Mouse (Mus musculus): ENCODE results near the gene Pnmal1.
A peak's percentile ranks its signal among the peaks of the same experiment; 100 is the strongest.

Pnmal1 gene

GRCm38 (mm10) chr7:16995345-16995744, 35.9 kb downstream of the Pnmal1 start:
- no peak for DNase-seq (ENCODE audit: low spot score in 2 of 2)

DNA sequence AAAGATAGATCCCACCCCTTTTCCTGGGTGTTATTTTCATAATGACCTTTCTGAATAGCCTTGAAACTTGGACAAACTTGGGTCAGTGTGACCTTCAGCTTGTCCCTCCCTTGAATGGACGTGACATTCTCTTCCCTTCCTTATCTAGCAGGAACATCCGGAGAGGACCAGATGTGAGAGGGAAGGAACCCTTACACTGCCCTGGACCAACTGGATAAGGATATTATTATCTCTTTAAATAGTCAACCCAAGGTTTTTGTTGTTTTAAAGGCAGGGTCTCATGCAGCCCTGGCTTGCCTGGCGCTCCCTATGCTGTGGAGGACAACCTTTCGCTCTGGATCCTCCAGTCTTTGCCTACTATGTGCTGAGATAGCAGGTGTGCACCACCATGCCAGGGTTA, 39.8 kb downstream of the Pnmal1 start:
- no peak for DNase-seq (ENCODE audit: low spot score in 2 of 2)

- peak; percentile 92 to 94 for DNase-seq (ENCODE audit: low spot score in 2 of 2)
Observed at GRCm38 (mm10) chr7:16999650-17000049, 40.2 kb downstream of the Pnmal1 start.

- DNase-seq (ENCODE audit: low spot score in 2 of 2) = peak; percentile 76 to 87
Observed at GRCm38 (mm10) chr7:17002375-17003195, 43.1 kb downstream of the Pnmal1 start.

GRCm38 (mm10) chr7:17003230-17003960, 43.9 kb downstream of the Pnmal1 start:
- no peak for DNase-seq (ENCODE audit: low spot score in 2 of 2)

DNA sequence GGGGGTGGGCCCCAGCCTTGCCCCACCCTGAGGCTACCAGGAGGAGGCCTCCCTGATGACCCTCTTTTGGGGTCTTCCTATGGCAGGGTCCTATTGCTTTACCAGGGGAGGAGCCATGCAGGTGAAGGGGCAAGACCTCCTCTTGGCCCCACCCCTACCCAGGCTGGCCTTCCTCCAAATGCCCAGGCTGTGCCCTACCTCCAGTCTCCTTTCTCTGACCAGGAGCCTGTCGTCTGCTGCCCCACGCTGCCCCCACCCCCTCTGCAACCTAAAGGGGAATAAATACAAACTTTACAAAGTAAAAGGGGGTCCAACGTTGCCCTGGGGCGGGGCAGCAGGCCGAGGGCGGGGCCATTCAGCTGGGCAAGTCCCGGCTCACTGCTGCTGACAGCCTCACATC, 45.2 kb downstream of the Pnmal1 start:
- DNase-seq (ENCODE audit: low spot score in 2 of 2) = no peak

DNA sequence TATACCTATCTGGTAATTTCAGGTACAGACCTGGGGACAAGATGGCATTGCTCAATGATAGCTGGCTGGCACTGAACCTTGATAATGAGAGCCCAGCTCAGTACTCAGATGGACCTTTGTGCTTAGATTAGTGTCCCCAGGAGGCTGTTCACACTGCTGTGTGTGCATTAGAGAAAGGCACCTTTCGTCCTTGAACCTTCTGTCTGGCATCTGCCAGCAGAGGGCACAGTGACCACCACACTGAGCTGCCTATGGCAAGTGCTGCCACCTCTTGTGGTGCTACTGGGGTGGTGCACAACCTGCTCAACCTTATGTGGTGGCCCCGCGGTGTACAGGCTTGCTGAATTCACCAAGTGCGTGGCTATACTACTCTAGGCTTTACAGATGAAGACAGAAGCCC, 47.8 kb downstream of the Pnmal1 start:
- no peak for DNase-seq (ENCODE audit: low spot score in 2 of 2)

DNA sequence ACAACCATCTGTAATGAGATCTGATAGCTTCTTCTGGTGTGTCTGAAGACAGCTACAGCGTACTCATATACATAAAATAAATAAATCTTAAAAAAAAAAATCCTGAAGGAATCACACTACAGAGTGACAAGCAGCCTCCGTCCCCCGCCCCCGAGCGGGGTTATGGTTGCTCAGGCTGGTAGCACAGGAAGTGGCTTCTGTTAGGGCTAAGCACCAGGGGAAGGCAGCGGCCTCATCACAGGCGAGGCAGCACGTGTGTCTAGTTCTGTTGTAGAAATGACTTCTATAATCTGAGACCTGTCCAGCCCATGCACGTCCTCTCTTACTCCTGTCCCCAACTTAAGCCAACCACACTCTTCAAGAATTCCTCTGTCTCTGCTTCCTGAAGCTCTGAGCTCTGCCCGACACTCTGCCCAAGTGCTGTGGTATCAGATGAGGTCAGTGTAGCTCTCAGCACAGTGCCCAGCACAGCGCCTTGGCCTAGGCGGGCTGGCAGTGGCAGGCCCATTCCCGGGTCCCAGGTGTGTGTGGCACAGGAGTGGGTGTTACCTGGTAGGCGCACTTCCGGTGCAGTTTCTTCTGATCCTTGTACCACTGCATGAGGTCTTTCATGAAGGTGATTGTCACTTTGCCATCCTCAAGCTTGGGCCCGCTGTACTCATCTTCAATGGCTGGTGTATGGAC, 50.0 kb downstream of the Pnmal1 start:
- DNase-seq (ENCODE audit: low spot score in 2 of 2) = no peak

DNA sequence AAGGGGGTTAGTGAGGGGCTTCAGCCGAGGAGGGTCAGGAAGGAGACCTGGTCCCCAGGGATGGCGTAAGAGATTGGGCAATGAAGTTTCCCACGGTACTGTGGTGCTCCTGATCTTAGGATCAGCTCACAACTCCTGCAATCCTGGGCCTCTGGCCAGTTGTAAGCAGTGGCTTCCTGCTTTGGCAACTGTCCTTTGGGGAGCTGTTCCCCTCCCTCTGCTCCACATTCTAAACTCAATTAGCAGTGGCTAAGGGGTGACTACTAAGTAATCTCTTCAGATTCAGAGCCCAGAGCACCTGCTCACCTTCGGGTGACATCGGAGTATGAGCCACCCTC, 50.5 kb downstream of the Pnmal1 start:
- no peak for DNase-seq (ENCODE audit: low spot score in 2 of 2)

DNA sequence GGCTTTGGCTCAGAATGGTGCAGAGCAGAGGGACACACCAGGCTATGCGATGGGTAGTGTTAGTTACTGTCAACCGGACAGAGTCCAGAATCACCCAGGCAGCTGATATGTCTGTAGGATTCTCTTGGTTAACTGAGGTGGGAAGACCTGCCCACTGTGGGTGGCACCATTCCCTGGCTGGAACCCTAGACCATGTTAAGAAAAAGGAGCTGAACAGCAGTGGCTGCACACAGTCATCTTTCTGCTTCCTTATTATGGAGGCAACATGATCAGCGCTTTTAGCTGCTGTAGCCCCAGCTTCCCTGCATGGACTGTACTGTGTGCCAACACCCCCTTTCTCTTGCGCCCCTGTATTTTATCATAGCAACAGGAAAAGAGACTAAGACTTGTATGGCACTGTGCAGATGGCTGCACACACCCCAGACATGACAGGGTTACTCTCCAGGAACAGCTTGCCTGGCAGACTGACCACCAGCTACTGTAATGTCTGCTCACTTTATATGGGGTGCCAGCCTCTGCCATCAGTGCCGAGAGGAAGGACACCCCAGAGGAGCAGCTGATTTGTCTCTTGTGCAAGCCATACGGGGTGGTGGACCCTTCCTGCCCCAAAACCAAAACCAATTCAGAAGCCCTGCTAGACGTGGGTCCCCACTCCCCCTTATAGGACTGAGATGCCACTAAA, 52.6 kb downstream of the Pnmal1 start:
- DNase-seq (ENCODE audit: low spot score in 2 of 2) = no peak

All from frontal cortex, postnatal 25 days (tissue).